Mouse (Mus musculus): ENCODE measurements around the gene Diaph3. TPM values are rescaled to one million over a fixed set of nuclear protein-coding genes. Genes with fewer than 3 reads are reported as not detected.

The Diaph3 gene
- polyA plus RNA-seq, 1 experiment from 2014 or later = 8.5 TPM

DNA sequence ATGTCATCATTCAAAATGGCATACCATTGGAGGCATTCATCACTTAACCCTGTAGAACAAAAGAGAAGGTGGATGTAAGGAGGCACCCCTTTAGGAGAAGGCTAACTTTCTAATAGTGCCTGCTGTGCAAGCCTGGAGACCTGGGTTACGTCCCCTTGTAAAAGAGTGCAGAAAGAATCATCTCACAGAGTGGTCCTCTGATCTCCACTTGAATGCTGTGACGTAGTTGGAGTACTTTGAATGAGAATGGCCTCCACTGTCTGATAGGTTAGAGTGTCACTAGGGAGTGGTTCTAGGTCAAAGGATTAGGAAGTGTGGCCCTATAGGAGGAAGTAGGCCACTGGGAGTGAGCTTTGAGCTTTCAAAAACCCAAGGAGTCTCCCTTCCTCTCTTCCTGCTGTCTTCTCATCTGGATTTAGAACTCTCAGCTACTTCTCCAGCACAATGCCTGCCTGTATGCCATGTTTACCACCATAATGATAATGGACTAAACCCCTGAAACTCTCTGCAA, 66.0 kb downstream of the Diaph3 start:
- no peak overlapping the region for H3K4me2 ChIP-seq (replicated peaks)
- H3K9ac ChIP-seq = no peak overlapping the region
- H3K27ac ChIP-seq = no peak overlapping the region
- WGBS = 76% methylated on average over 2 of the region's 2 CpGs
- no peaks in the 10 kb centered on the region for H3K4me1 ChIP-seq
- H3K4me3 ChIP-seq = no peak overlapping the region
- H3K27me3 ChIP-seq = no peaks in the 10 kb centered on the region
- H3K36me3 ChIP-seq = no peaks in the 10 kb centered on the region
- ATAC-seq (ENCODE audit: low FRiP score) = no peak
- H3K9me3 ChIP-seq (replicated peaks) = no peaks in the 10 kb centered on the region

DNA sequence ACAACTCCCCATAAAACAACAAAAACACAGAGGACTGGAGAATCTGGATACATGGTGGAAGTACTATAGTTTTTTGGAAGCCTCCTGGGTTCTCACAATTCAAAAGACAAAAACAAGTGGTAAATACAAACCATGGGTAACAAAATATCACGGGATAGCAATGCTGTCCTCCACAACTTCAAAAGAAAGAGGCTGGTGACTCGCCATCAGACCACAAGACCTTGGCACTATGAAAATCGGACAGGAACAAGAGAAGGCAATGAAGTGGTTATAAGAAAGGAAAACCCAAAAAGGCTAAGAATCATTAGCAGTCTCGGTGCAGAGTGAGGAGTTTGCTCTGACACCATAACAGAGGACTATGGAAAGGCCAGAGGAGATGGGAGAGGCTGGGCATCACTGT, 76.8 kb downstream of the Diaph3 start:
- no peaks in the 10 kb centered on the region for H3K9me3 ChIP-seq (replicated peaks)
- 96% methylated on average over 4 of the region's 4 CpGs for WGBS
- no peaks in the 10 kb centered on the region for H3K4me1 ChIP-seq
- no peak overlapping the region for H3K9ac ChIP-seq
- 0 out of 2 replicates have a peak, but pooled peaks cover 4% of the 10 kb centered on the region for H3K36me3 ChIP-seq
- no peak overlapping the region for H3K27ac ChIP-seq
- H3K27me3 ChIP-seq = no peaks in the 10 kb centered on the region
- no peak overlapping the region for H3K4me3 ChIP-seq
- no peak for ATAC-seq (ENCODE audit: low FRiP score)
- H3K4me2 ChIP-seq (replicated peaks) = no peak overlapping the region

DNA sequence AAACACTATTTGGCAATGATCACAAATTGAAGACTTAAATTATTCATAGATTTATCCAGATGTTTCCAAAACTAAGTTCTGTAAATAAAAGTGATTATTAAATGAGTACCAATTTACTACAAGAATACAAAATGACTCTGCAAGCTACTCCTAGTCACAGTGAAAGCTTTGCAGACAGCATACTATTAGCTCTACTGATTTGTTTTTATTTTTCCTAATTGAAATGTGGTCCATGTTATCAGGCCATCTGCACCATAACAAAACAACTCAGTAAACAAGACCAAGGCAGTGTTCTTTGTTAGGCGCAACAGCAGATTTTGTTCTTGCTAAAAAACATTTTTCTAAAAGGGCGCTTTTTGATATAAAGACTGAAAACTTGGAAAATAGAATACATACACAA, 84.9 kb downstream of the Diaph3 start:
- no peaks in the 10 kb centered on the region for H3K4me1 ChIP-seq
- H3K27me3 ChIP-seq = no peaks in the 10 kb centered on the region
- 96% methylated on average over 2 of the region's 2 CpGs for WGBS
- ATAC-seq (ENCODE audit: low FRiP score) = no peak
- H3K4me3 ChIP-seq = no peak overlapping the region
- no peaks in the 10 kb centered on the region for H3K9me3 ChIP-seq (replicated peaks)
- no peak overlapping the region for H3K9ac ChIP-seq
- no peak overlapping the region for H3K27ac ChIP-seq
- 0 out of 2 replicates have a peak, but pooled peaks cover 4% of the 10 kb centered on the region for H3K36me3 ChIP-seq
- H3K4me2 ChIP-seq (replicated peaks) = no peak overlapping the region

DNA sequence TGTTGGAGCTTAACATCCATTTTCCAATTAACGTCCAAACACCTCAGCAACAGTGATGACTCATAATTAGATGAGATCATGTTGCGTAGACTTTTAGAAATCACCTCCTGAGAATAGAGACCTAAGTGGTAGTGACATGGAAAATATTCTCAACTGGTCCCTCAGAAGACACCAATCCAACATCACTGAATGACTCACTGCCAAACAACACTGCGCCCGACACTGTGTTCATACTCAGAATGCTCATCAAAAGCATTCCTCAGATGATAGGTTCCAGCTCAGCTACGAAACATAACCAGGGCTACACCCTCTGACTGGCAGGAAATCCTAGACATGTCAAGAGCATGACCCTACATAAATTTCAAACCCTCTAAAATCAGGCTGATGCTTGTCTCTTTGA, 89.8 kb downstream of the Diaph3 start:
- no peak overlapping the region for H3K9ac ChIP-seq
- H3K36me3 ChIP-seq = 0 out of 2 replicates have a peak, but pooled peaks cover 4% of the 10 kb centered on the region
- no peak overlapping the region for H3K4me2 ChIP-seq (replicated peaks)
- no peaks in the 10 kb centered on the region for H3K27me3 ChIP-seq
- no peak overlapping the region for H3K27ac ChIP-seq
- H3K4me1 ChIP-seq = no peaks in the 10 kb centered on the region
- no peak overlapping the region for H3K4me3 ChIP-seq
- 73% methylated on average over 5 of the region's 5 CpGs for WGBS
- no peak for ATAC-seq (ENCODE audit: low FRiP score)
- no peaks in the 10 kb centered on the region for H3K9me3 ChIP-seq (replicated peaks)

DNA sequence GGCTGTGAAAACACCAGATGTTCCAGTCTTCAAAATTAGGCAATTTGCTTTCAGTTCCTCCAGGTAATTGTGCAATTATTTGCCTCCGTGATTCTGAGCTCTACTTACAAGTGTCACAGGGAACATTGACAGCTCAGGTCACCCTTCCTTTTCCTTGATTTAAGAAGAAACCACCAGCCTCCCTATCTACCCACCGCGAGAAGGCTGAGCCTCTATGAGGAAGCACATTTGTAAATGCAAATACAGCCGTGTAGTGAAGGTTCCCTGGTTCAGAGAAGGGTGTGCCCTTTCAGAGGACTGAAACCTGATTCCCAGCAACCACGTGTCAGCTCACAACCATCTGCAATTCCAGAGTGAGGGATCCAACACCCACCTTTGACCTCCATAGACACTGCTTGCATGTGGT, 96.6 kb downstream of the Diaph3 start:
- no peak overlapping the region for H3K27ac ChIP-seq
- H3K4me1 ChIP-seq = no peaks in the 10 kb centered on the region
- WGBS = 44% methylated on average over 5 of the region's 5 CpGs
- H3K4me2 ChIP-seq (replicated peaks) = no peak overlapping the region
- no peak overlapping the region for H3K9ac ChIP-seq
- no peaks in the 10 kb centered on the region for H3K36me3 ChIP-seq
- no peaks in the 10 kb centered on the region for H3K27me3 ChIP-seq
- H3K9me3 ChIP-seq (replicated peaks) = no peaks in the 10 kb centered on the region
- H3K4me3 ChIP-seq = no peak overlapping the region
- no peak for ATAC-seq (ENCODE audit: low FRiP score)

DNA sequence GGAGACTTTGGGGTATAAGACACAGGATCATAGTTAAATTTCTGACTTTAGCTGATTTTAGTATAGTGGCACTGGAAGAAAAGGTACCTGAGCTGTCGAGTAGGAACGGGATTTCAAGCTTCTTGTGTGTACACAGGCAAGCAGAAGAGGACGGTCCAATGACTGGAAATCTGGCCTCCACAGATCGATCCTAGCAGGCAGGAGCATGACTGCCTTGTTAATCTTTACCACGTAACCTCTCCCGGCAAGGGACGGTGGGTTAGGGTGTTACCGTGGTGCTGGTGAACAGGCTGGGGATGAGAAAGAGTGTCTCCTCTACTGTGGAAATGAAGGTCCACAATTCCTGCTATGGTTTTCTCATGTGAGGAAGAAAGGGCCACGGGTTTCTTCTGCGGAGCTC, 120.8 kb downstream of the Diaph3 start:
- no peak overlapping the region for H3K4me2 ChIP-seq (replicated peaks)
- 90% methylated on average over 10 of the region's 10 CpGs for WGBS
- no peaks in the 10 kb centered on the region for H3K9me3 ChIP-seq (replicated peaks)
- no peak overlapping the region for H3K27ac ChIP-seq
- no peak for ATAC-seq (ENCODE audit: low FRiP score)
- H3K36me3 ChIP-seq = no peaks in the 10 kb centered on the region
- no peak overlapping the region for H3K9ac ChIP-seq
- H3K27me3 ChIP-seq = no peaks in the 10 kb centered on the region
- H3K4me1 ChIP-seq = no peaks in the 10 kb centered on the region
- no peak overlapping the region for H3K4me3 ChIP-seq

DNA sequence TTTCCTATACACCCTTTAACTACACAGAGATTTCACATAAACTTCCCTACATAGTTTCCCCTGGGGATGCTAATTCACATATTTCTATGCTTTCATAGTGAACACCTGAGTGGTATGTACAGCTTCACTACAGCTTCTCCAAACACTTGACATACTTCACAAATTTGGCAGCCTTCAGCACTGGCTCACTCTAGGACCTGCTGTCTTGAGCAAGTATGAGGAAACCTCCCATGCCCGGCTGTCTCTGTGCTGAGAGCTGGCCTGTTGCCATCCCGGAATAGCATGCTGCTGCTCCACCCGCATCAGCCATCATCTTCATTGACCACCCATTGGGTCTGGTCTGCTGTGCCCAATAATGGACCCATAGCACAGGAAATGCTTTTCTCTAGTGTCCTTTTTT, 121.3 kb downstream of the Diaph3 start:
- Histone ChIP-seq H3K4me3 (no peak overlapping the region), H3K9me3 (replicated peaks) (no peaks in the 10 kb centered on the region), H3K36me3 (no peaks in the 10 kb centered on the region), H3K4me1 (no peaks in the 10 kb centered on the region), H3K9ac (no peak overlapping the region), H3K27me3 (no peaks in the 10 kb centered on the region), H3K27ac (no peak overlapping the region), H3K4me2 (replicated peaks) (no peak overlapping the region)
- 95% methylated on average over 3 of the region's 3 CpGs for WGBS
- ATAC-seq (ENCODE audit: low FRiP score) = no peak

DNA sequence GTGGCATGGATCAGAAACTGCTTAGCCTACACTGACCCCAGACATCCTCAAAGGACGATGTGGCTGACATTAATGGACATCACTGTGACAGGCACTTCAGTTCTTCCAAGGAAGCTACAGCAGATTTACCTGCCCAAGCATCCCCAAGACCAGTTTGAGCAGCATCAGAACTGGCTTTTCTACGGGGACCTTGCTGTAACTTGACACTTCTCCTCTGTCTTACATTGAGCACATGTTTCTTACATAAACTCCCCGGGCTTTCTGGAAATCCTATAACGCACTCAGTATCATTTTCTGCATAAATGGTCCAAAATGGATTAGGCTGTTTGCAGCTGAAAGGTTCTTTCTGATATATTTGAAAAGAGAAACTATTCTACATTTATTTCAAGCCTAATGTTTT, 143.7 kb downstream of the Diaph3 start:
- no peaks in the 10 kb centered on the region for H3K9me3 ChIP-seq (replicated peaks)
- no peak overlapping the region for H3K9ac ChIP-seq
- H3K36me3 ChIP-seq = no peaks in the 10 kb centered on the region
- H3K27ac ChIP-seq = no peak overlapping the region
- H3K4me1 ChIP-seq = no peaks in the 10 kb centered on the region
- ATAC-seq (ENCODE audit: low FRiP score) = no peak
- H3K27me3 ChIP-seq = no peaks in the 10 kb centered on the region
- H3K4me2 ChIP-seq (replicated peaks) = no peak overlapping the region
- WGBS = 60% methylated on average over 4 of the region's 4 CpGs
- H3K4me3 ChIP-seq = no peak overlapping the region

DNA sequence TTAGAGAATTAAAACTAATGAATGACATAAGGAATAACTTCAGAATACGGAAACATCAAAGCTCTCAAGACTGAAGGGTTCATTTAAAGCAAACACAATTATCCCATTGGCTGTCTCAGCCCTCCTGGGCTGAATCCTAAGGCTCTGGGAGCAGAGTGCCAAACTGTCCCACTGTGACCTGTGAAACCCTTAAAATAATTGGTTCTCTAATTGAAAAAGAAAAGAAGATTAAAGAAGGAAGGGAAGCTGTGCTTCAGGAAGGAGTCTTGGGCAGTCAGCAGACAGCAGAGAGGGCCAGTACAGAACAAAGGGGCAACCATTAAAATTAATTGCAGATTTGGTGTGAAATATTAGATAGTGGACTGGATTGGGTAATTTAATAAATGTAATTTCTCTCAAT, 189.9 kb downstream of the Diaph3 start:
- Histone ChIP-seq H3K9me3 (replicated peaks) (no peaks in the 10 kb centered on the region), H3K27me3 (no peaks in the 10 kb centered on the region)
- no peak for ATAC-seq (ENCODE audit: low FRiP score)

DNA sequence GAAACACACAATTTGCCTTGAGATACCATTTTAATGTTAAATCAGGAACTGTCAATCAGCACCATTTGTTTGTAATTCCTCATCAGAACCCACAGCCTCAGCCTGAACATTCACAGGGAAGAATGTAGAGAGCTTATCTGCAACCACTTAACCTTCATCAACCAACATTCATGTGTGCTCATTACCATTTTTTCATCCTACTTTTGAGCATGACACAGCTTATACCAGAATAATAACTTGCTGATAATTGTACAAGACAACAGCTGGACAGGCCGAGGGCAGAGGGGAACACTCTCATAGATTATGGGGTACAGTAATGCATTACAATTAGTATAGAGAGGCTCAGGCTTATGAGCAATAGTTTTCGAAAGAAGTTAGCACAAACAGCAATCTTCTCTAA, 203.1 kb downstream of the Diaph3 start:
- no peak for ATAC-seq (ENCODE audit: low FRiP score)
- Histone ChIP-seq H3K4me3 (no peak overlapping the region), H3K9ac (no peak overlapping the region), H3K27me3 (no peaks in the 10 kb centered on the region), H3K36me3 (no peaks in the 10 kb centered on the region), H3K4me2 (replicated peaks) (no peak overlapping the region), H3K4me1 (no peaks in the 10 kb centered on the region), H3K27ac (no peak overlapping the region), H3K9me3 (replicated peaks) (no peaks in the 10 kb centered on the region)
- 84% methylated on average over 2 of the region's 2 CpGs for WGBS

More for the DNA sequence above, 189.9 kb downstream of the Diaph3 start:
- Histone ChIP-seq H3K4me1 (no peaks in the 10 kb centered on the region), H3K9ac (no peak overlapping the region), H3K27ac (no peak overlapping the region), H3K4me3 (no peak overlapping the region), H3K4me2 (replicated peaks) (no peak overlapping the region), H3K36me3 (no peaks in the 10 kb centered on the region)
- 67% methylated on average over 1 of the region's 1 CpGs for WGBS

DNA sequence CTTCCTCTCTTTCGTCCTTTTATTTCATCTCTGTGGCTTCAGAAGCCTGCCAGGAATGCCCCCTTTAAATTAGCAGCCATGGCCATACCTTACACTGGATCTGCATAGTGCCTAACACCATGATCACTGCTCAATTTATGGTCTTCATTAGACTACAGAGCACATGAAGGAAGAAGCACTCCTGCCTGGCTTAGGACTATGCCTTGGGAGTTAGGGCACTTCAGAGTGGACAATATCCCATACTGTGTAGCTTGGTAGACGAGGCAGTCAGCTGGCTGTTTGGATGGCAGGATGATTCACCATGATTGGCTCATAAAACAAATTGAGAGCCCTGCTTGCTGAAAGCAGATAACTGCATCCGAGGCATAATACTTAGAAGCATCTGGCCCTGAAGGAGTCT, 204.6 kb downstream of the Diaph3 start:
- WGBS = 84% methylated on average over 3 of the region's 3 CpGs
- no peak for ATAC-seq (ENCODE audit: low FRiP score)
- Histone ChIP-seq H3K9me3 (replicated peaks) (no peaks in the 10 kb centered on the region), H3K27ac (no peak overlapping the region), H3K9ac (no peak overlapping the region), H3K27me3 (no peaks in the 10 kb centered on the region), H3K4me2 (replicated peaks) (no peak overlapping the region), H3K4me3 (no peak overlapping the region), H3K4me1 (no peaks in the 10 kb centered on the region), H3K36me3 (no peaks in the 10 kb centered on the region)

DNA sequence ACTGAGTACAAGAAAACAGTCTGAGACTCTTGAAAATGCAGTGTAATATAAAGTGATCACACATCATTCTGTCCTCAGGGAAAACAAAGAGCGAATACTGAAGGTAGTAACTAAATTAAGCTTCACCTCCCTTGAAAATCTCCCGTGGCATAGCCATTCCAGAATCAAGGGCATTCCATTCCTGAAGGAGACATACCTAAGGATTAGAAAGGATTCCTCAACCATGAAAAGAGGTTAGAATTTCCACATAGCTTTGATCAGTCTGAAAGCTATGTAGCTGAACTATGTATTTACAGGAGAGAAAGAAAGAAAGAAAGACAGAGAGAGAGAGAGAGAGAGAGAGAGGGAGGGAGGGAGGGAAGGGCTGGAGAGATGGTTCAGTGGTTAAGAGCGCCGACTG, 210.3 kb downstream of the Diaph3 start:
- no peak overlapping the region for H3K4me2 ChIP-seq (replicated peaks)
- 81% methylated on average over 4 of the region's 4 CpGs for WGBS
- H3K27me3 ChIP-seq = no peaks in the 10 kb centered on the region
- no peak overlapping the region for H3K27ac ChIP-seq
- no peaks in the 10 kb centered on the region for H3K4me1 ChIP-seq
- no peak for ATAC-seq (ENCODE audit: low FRiP score)
- no peak overlapping the region for H3K4me3 ChIP-seq
- H3K9ac ChIP-seq = no peak overlapping the region
- H3K9me3 ChIP-seq (replicated peaks) = no peaks in the 10 kb centered on the region
- no peaks in the 10 kb centered on the region for H3K36me3 ChIP-seq

DNA sequence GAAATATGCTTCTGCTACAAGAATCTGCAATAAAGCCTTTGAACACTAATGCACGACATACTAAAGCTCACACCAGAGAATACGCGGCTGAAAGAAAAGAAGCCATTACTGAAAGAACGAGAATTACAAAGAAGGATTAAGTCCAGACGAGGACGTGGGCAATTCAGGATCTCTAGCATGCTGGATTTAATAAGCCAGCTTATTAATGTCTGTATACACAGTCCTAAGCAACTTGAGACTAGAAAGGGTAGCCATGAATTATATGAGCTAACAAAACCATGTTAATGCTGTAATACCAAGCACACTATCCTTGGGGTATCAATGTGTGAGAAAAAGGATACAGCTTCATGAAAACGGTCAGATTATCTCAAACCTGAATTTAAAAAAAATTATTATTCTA, 214.2 kb downstream of the Diaph3 start:
- Histone ChIP-seq H3K27ac (no peak overlapping the region), H3K4me3 (no peak overlapping the region), H3K4me2 (replicated peaks) (no peak overlapping the region), H3K36me3 (no peaks in the 10 kb centered on the region), H3K9ac (no peak overlapping the region), H3K9me3 (replicated peaks) (no peaks in the 10 kb centered on the region), H3K4me1 (no peaks in the 10 kb centered on the region), H3K27me3 (no peaks in the 10 kb centered on the region)
- ATAC-seq (ENCODE audit: low FRiP score) = no peak
- 83% methylated on average over 7 of the region's 7 CpGs for WGBS
